Mouse (Mus musculus) naive thymus-derived CD4-positive, alpha-beta T cell, adult 2 months (primary cell): ENCODE data around the gene Zfp773.

Experiments
- DNase-seq: peaks from one replicate; pipeline ENCODE4 v3.0.0-alpha.2; 2011; ENCODE audit warnings: low read depth

Zfp773 gene

GRCm38 (mm10) chr7:7136379-7136866, at the start of gene Zfp773:
Gene Zfp773, minus strand, starts transcription at chr7:7136755.
- DNase-seq = peak; percentile 58

- no peak for DNase-seq
These were observed 49.3 kb upstream of the Zfp773 start for GRCm38 (mm10) chr7:7185897-7186296.

GRCm38 (mm10) chr7:7171227-7172147, 34.9 kb upstream of the Zfp773 start, which contains the start of gene Zfp418:
Gene Zfp418, plus strand, starts transcription at chr7:7171330.
- DNase-seq = peak; percentile 69

- DNase-seq = no peak
These were observed 9.5 kb upstream of the Zfp773 start for GRCm38 (mm10) chr7:7145991-7146608.

GRCm38 (mm10) chr7:7144215-7144614, 7.7 kb upstream of the Zfp773 start:
- DNase-seq = no peak

- DNase-seq = no peak
These were observed 3.8 kb downstream of the Zfp773 start for GRCm38 (mm10) chr7:7132751-7133150.

- DNase-seq = peak; percentile 26
These were observed 5.9 kb downstream of the Zfp773 start for GRCm38 (mm10) chr7:7130491-7131124.

- no peak for DNase-seq
These were observed 15.0 kb downstream of the Zfp773 start for GRCm38 (mm10) chr7:7121602-7121980.

GRCm38 (mm10) chr7:7120921-7121601, 15.5 kb downstream of the Zfp773 start, which contains the start of gene Zfp954:
Gene Zfp954, minus strand, starts transcription at chr7:7121488.
- peak; percentile 89 for DNase-seq

GRCm38 (mm10) chr7:7118441-7118840, 18.1 kb downstream of the Zfp773 start:
- no peak for DNase-seq

- DNase-seq = no peak
These were observed 28.1 kb downstream of the Zfp773 start for GRCm38 (mm10) chr7:7108501-7108900.
